8 mouse cellular contexts compared by ENCODE assay signal in the genomic region with DNA sequence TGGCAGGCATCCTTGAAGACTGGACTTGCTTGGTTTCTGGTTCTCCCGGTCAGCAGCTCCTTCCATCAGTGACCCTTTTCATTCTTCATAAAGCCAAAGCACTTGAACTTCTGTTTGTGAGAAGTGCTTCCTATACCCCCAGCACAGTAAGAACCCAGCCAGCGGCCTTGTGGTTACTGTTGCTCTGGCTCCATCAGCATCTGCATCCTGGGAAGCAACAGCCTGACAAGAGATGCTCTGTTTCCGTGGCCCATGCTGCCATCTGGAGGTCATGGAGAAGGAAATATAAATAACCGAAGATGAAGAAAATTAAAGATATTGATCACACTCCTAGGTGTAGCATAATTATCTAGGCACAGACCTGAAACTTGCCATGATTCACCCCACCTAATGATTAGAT.
DNase-seq lines count a peak whose midpoint lies in the region; ATAC-seq and TF ChIP-seq lines count a peak whose summit lies in the region.

No protein-coding gene starts in this region.

- H3K36me3 ChIP-seq in kidney, embryonic 15.5 days, result no peaks in the 10 kb centered on the region
- no peaks in the 10 kb centered on the region for H3K36me3 ChIP-seq in forebrain, embryonic 15.5 days
- no peaks in the 10 kb centered on the region for H3K36me3 ChIP-seq in hindbrain, postnatal 0 days (ENCODE audit: insufficient read depth, low read length)
- no peaks in the 10 kb centered on the region for H3K36me3 ChIP-seq in limb, embryonic 13.5 days

- TF ChIP-seq CTCF in hindbrain, postnatal 0 days (IDR thresholded peaks at IDR 0.05; ENCODE audit: low read depth), result peak; percentile 76

- 0 out of 2 replicates have a peak, but pooled peaks cover 6% of the 10 kb centered on the region for H3K4me1 ChIP-seq in kidney, embryonic 15.5 days
- H3K4me1 ChIP-seq in forebrain, embryonic 15.5 days, result no peaks in the 10 kb centered on the region
- no peaks in the 10 kb centered on the region for H3K4me1 ChIP-seq in hindbrain, postnatal 0 days (ENCODE audit: insufficient read depth, low read length)
- H3K4me1 ChIP-seq in limb, embryonic 13.5 days, result 0 out of 2 replicates have a peak, but pooled peaks cover 4% of the 10 kb centered on the region

- peaks cover 12% of the 10 kb centered on the region; the same call in 1 of the 2 replicates for H3K27me3 ChIP-seq in kidney, embryonic 15.5 days
- no peaks in the 10 kb centered on the region for H3K27me3 ChIP-seq in forebrain, embryonic 15.5 days
- H3K27me3 ChIP-seq in hindbrain, postnatal 0 days (ENCODE audit: insufficient read depth, low read length), result no peaks in the 10 kb centered on the region
- 0 out of 2 replicates have a peak, but pooled peaks cover 14% of the 10 kb centered on the region for H3K27me3 ChIP-seq in limb, embryonic 13.5 days

- no peak for ATAC-seq in kidney, embryonic 15.5 days (replicated peaks; ENCODE audit: low FRiP score)
- ATAC-seq in forebrain, embryonic 15.5 days (replicated peaks), result peak; percentile 55
- ATAC-seq in hindbrain, postnatal 0 days, result peak; percentile 63; the same call in 1 of the 2 replicates
- ATAC-seq in limb, embryonic 13.5 days (ENCODE audit: low FRiP score, low read depth), result peak; percentile 58; the same call in 1 of the 2 replicates

- no peak overlapping the region for H3K4me3 ChIP-seq in kidney, embryonic 15.5 days (replicated peaks)
- H3K4me3 ChIP-seq in forebrain, embryonic 15.5 days, result no peak overlapping the region
- H3K4me3 ChIP-seq in hindbrain, postnatal 0 days (ENCODE audit: low read length), result no peak overlapping the region
- H3K4me3 ChIP-seq in limb, embryonic 13.5 days, result no peak overlapping the region

- no peaks in the 10 kb centered on the region for H3K9me3 ChIP-seq in kidney, embryonic 15.5 days (replicated peaks)
- no peaks in the 10 kb centered on the region for H3K9me3 ChIP-seq in forebrain, embryonic 15.5 days
- no peaks in the 10 kb centered on the region for H3K9me3 ChIP-seq in hindbrain, postnatal 0 days (ENCODE audit: low read length)
- H3K9me3 ChIP-seq in limb, embryonic 13.5 days, result peaks cover 3% of the 10 kb centered on the region; the same call in 1 of the 2 replicates

- H3K9ac ChIP-seq in kidney, embryonic 15.5 days, result no peak overlapping the region
- no peak overlapping the region for H3K9ac ChIP-seq in forebrain, embryonic 15.5 days (replicated peaks)
- H3K9ac ChIP-seq in hindbrain, postnatal 0 days (replicated peaks; ENCODE audit: low read length), result no peak overlapping the region
- no peak overlapping the region for H3K9ac ChIP-seq in limb, embryonic 13.5 days

- H3K4me2 ChIP-seq in kidney, embryonic 15.5 days, result no peak overlapping the region
- no peak overlapping the region for H3K4me2 ChIP-seq in forebrain, embryonic 15.5 days (replicated peaks)
- H3K4me2 ChIP-seq in hindbrain, postnatal 0 days (ENCODE audit: low read depth, low read length), result no peak overlapping the region
- H3K4me2 ChIP-seq in limb, embryonic 13.5 days (replicated peaks), result no peak overlapping the region

- 36% methylated on average over 4 of the region's 4 CpGs for WGBS in kidney, embryonic 15.5 days
- 37% methylated on average over 4 of the region's 4 CpGs for WGBS in forebrain, embryonic 15.5 days
- whole genome bisulfite sequencing in hindbrain, postnatal 0 days, result 33% methylated on average over 4 of the region's 4 CpGs
- 39% methylated on average over 4 of the region's 4 CpGs for WGBS in limb, embryonic 13.5 days

- peak; percentile 31 for DNase-seq in kidney, adult 9 months
- peak; percentile 73 for DNase-seq in adrenal gland, postnatal 10 days
- DNase-seq in hindbrain, postnatal 0 days (ENCODE audit: low spot score), result peak; percentile 87
- peak; percentile 38 for DNase-seq in neural tube, embryonic 10.5 days (ENCODE audit: extremely low spot score, low spot score)
- peak; percentile 61 for DNase-seq in thymus, postnatal 4 days

- no peak overlapping the region for H3K27ac ChIP-seq in kidney, embryonic 15.5 days
- no peak overlapping the region for H3K27ac ChIP-seq in forebrain, embryonic 15.5 days (replicated peaks)
- no peak overlapping the region for H3K27ac ChIP-seq in hindbrain, postnatal 0 days
- no peak overlapping the region for H3K27ac ChIP-seq in limb, embryonic 13.5 days

Comparison
In these comparisons a context has a peak if more than half of its experiments do, and no peak if none do; other contexts are left out.
1. DNase-seq: peak in every context shown above with its lines; median percentile 87 in hindbrain, postnatal 0 days; 73 in adrenal gland, postnatal 10 days; 61 in thymus, postnatal 4 days; 38 in neural tube, embryonic 10.5 days; 31 in kidney, adult 9 months.